Mouse (Mus musculus) olfactory bulb, adult 2 months (tissue): ENCODE measurements around the gene Dennd1a.

ENCODE experiments used
- CTCF ChIP-seq: fragments of 200-500 bp; IDR thresholded peaks from 2 replicates; pipeline ENCODE4 v1.5.1; 2012; ENCODE audit warnings: low read depth, mild to moderate bottlenecking, low read length, moderate library complexity; ENCODE audit not compliant: insufficient read depth
- POLR2A ChIP-seq: fragments of 200-500 bp; IDR thresholded peaks from 2 replicates; pipeline ENCODE4 v1.6.1; 2012; ENCODE audit warnings: mild to moderate bottlenecking, low read depth, low read length, moderate library complexity; ENCODE audit not compliant: insufficient read depth

DNA sequence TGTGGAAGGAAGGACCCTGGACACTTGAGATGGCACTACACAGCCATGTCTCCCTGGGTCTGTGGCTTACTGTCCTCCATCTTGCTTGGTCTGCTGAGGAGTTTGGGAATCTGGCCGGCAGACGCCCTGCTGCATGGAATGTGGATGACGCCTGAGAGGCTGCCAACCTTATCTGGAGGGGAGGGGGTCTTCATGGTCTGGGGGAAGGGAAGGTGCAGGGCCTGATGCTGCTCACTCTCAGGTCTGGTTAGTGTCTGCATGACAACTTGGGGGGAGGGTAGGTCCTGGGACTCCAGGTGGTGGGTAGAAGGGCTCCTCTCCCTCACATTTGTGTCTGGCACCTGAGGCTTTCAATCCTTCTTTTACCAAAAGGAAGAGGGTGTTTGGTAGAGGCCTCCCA is 505.8 kb downstream of the Dennd1a start:
- TF ChIP-seq CTCF (no peak), POLR2A (no peak)
